Mouse (Mus musculus) kidney, postnatal 0 days (tissue): ENCODE results near the gene Asb6. TPM values are rescaled to one million over a fixed set of nuclear protein-coding genes. Genes with fewer than 3 reads are reported as not detected.
A peak's percentile ranks its signal among the peaks of the same experiment; 100 is the strongest.

ENCODE experiments used
- ATAC-seq: fragments of 200-750 bp; cut with Nextera tagmentation; replicated peaks from 2 replicates; pipeline ENCODE4 v1.8.0; 2017; ENCODE audit warnings: low read depth, moderate number of reproducible peaks, moderate TSS enrichment, moderate library complexity; ENCODE audit not compliant: low FRiP score
- DNase-seq: peaks from one replicate; pipeline ENCODE4 v3.0.0-alpha.2; 2016; ENCODE audit warnings: low spot score
- H3K27ac ChIP-seq: fragments of 300-500 bp; sonication (generic); 2 replicates; pipeline ENCODE4 v1.5.1; 2014; ENCODE audit warnings: mild to moderate bottlenecking
- H3K27me3 ChIP-seq: fragments of 300-500 bp; sonication (generic); 2 replicates; pipeline ENCODE4 v1.6.1; 2014; ENCODE audit warnings: low read length, mixed read lengths; ENCODE audit not compliant: insufficient read depth
- H3K36me3 ChIP-seq: fragments of 300-500 bp; sonication (generic); 2 replicates; pipeline ENCODE4 v1.6.1; 2014; ENCODE audit warnings: low read length, mixed read lengths; ENCODE audit not compliant: insufficient read depth
- H3K4me1 ChIP-seq: fragments of 300-500 bp; sonication (generic); replicated peaks from 2 replicates; pipeline ENCODE4 v1.6.1; 2014; ENCODE audit warnings: antibody characterized with exemption, low read length, mixed read lengths; ENCODE audit not compliant: insufficient read depth
- H3K4me2 ChIP-seq: fragments of 300-500 bp; sonication (generic); 2 replicates; pipeline ENCODE4 v1.6.1; 2014; ENCODE audit warnings: mild to moderate bottlenecking, low read length, moderate library complexity, mixed read lengths
- H3K4me3 ChIP-seq: fragments of 300-500 bp; sonication (generic); replicated peaks from 2 replicates; pipeline ENCODE4 v1.5.1; 2014; ENCODE audit warnings: low read depth, low read length
- H3K9ac ChIP-seq: fragments of 300-500 bp; sonication (generic); 2 replicates; pipeline ENCODE4 v1.6.1; 2014; ENCODE audit warnings: low read depth, low read length
- H3K9me3 ChIP-seq: fragments of 300-500 bp; sonication (generic); replicated peaks from 2 replicates; pipeline ENCODE4 v1.6.1; 2016; ENCODE audit warnings: low read length, inconsistent platforms, mixed read lengths
- CTCF ChIP-seq: IDR thresholded peaks from 2 replicates; pipeline ENCODE4 v1.5.1; 2016; ENCODE audit warnings: antibody characterized with exemption, low read depth, mild to moderate bottlenecking, moderate library complexity
- WGBS: fragments of 180-500 bp; shearing (Covaris S2); extraction: QIAGEN DNeasy Blood & Tissue Kit; methylation state at CpG from one replicate; pipeline ENCODE4 v1.1.7; 2014; 5-methylcytosine and 5-hydroxymethylcytosine counted together
- polyA plus RNA-seq: library from polyadenylated mRNA; unstranded; fragments of >200 nt; fragmentation: Nextera tagmentation; extraction: Ambion mirVana; gene quantifications from 2 replicates; pipeline ENCODE4 v1.2.1, GENCODE M21; 2015

Asb6 gene
- polyA plus RNA-seq, 1 experiment from 2014 or later: 26.1 TPM

- Histone ChIP-seq H3K4me2 (no peak within 1 kb of the TSS), H3K4me1 (peaks cover 13% of the 10 kb centered on the region; the same call in 1 of the 2 replicates), H3K27me3 (no peaks in the 10 kb centered on the region), H3K4me3 (no peak within 1 kb of the TSS), H3K36me3 (no peaks in the 10 kb centered on the region), H3K9me3 (no peaks in the 10 kb centered on the region), H3K27ac (no peak within 1 kb of the TSS), H3K9ac (no peak within 1 kb of the TSS)
- no peak for ATAC-seq
- TF ChIP-seq CTCF: no peak
- no peak for DNase-seq
- WGBS: 85% methylated on average over 3 of the region's 3 CpGs
Measured at GRCm38 (mm10) chr2:30803604-30804003, 26.5 kb downstream of the Asb6 start, which contains the start of gene 1700001O22Rik. Gene 1700001O22Rik (minus strand): TSS chr2:30803661.

GRCm38 (mm10) chr2:30801067-30801852, 28.9 kb downstream of the Asb6 start:
- H3K27ac ChIP-seq: no peak overlapping the region
- DNase-seq: peak; percentile 43
- WGBS: under 1% methylated on average over 77 of the region's 77 CpGs
- peaks cover 13% of the 10 kb centered on the region for H3K4me1 ChIP-seq
- H3K27me3 ChIP-seq: no peaks in the 10 kb centered on the region
- H3K36me3 ChIP-seq: no peaks in the 10 kb centered on the region
- TF ChIP-seq CTCF: no peak
- peak overlapping the region; percentile 91 for H3K4me2 ChIP-seq
- ATAC-seq: peak; percentile 44; the same call in 1 of the 2 replicates
- H3K4me3 ChIP-seq: peak overlapping the region; percentile 44
- H3K9me3 ChIP-seq: no peaks in the 10 kb centered on the region
- H3K9ac ChIP-seq: peak overlapping the region; percentile 66

GRCm38 (mm10) chr2:30800671-30801066, 29.5 kb downstream of the Asb6 start:
- no peaks in the 10 kb centered on the region for H3K27me3 ChIP-seq
- no peaks in the 10 kb centered on the region for H3K36me3 ChIP-seq
- no peak for TF ChIP-seq CTCF
- no peak overlapping the region for H3K4me3 ChIP-seq
- no peak for DNase-seq
- peak overlapping the region; percentile 66 for H3K9ac ChIP-seq
- peaks cover 15% of the 10 kb centered on the region for H3K4me1 ChIP-seq
- no peak overlapping the region for H3K27ac ChIP-seq
- 44% methylated on average over 7 of the region's 7 CpGs for WGBS
- H3K4me2 ChIP-seq: peak overlapping the region; percentile 91
- no peak for ATAC-seq
- H3K9me3 ChIP-seq: no peaks in the 10 kb centered on the region

- H3K4me2 ChIP-seq: no peak overlapping the region
- TF ChIP-seq CTCF: no peak
- no peaks in the 10 kb centered on the region for H3K9me3 ChIP-seq
- H3K9ac ChIP-seq: no peak overlapping the region
- DNase-seq: no peak
- WGBS: 80% methylated on average over 3 of the region's 3 CpGs
- no peak overlapping the region for H3K4me3 ChIP-seq
- peaks cover 15% of the 10 kb centered on the region for H3K4me1 ChIP-seq
- no peaks in the 10 kb centered on the region for H3K36me3 ChIP-seq
- no peaks in the 10 kb centered on the region for H3K27me3 ChIP-seq
- no peak overlapping the region for H3K27ac ChIP-seq
- ATAC-seq: no peak
Measured at GRCm38 (mm10) chr2:30799456-30799855, 30.7 kb downstream of the Asb6 start.

- no peak for TF ChIP-seq CTCF
- Histone ChIP-seq H3K4me3 (no peak overlapping the region), H3K27me3 (no peaks in the 10 kb centered on the region), H3K4me1 (peaks cover 11% of the 10 kb centered on the region), H3K9ac (peak overlapping the region; percentile 35; the same call in 1 of the 2 replicates), H3K4me2 (peak overlapping the region; percentile 43), H3K36me3 (no peaks in the 10 kb centered on the region), H3K27ac (peak overlapping the region; percentile 22; the same call in 1 of the 2 replicates), H3K9me3 (no peaks in the 10 kb centered on the region)
- 3% methylated on average over 11 of the region's 11 CpGs for WGBS
- peak; percentile 89 for DNase-seq
- peak; percentile 47; the same call in 1 of the 2 replicates for ATAC-seq
Measured at GRCm38 (mm10) chr2:30796382-30796781, 33.8 kb downstream of the Asb6 start.

- Histone ChIP-seq H3K4me1 (peaks cover 9% of the 10 kb centered on the region; the same call in 1 of the 2 replicates), H3K27ac (no peak overlapping the region), H3K9ac (0 out of 2 replicates have a peak overlapping the region, but pooled peaks have one; percentile 23), H3K9me3 (no peaks in the 10 kb centered on the region), H3K36me3 (no peaks in the 10 kb centered on the region), H3K4me3 (no peak overlapping the region), H3K4me2 (peak overlapping the region; percentile 43; the same call in 1 of the 2 replicates), H3K27me3 (no peaks in the 10 kb centered on the region)
- TF ChIP-seq CTCF: no peak
- 53% methylated on average over 5 of the region's 5 CpGs for WGBS
- ATAC-seq (peak; percentile 15; the same call in 1 of the 2 replicates), DNase-seq (no peak)
Measured at GRCm38 (mm10) chr2:30795889-30796275, 34.3 kb downstream of the Asb6 start.
